Mouse (Mus musculus): Measurements from ENCODE around the gene Ttc34.

DNA sequence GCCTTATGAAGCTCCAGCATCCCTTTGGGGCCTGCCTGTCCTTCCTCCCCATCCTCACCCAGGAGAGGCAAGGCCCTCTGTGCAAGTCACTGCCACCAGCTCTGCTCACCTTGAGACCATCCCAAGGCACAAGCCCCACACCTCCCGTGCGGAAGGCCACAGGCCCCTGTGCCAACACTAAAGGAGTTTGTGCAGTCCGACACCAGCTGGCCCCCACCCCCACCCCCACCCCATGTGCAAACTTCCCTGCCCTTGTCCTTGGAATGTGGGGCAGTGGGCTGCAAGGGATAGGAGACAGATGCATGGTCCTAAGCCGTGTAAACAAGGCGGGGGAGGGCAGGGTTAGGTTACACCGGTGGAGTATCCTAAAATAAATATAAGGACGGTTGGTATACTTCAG, 43.8 kb upstream of the Ttc34 start:
- no peak for TF ChIP-seq SRF (IDR thresholded peaks at IDR 0.05; ENCODE audit: control insufficient read depth, insufficient read length, low read depth)
- TF ChIP-seq TCF12 (IDR thresholded peaks at IDR 0.05; ENCODE audit: insufficient read depth, poor library complexity, severe bottlenecking), result no peak
- TF ChIP-seq E2F4 (IDR thresholded peaks at IDR 0.05; ENCODE audit: insufficient read depth), result no peak
- TF ChIP-seq POLR2A (IDR thresholded peaks at IDR 0.05; ENCODE audit: insufficient read length, low read depth), result no peak
- no peak for TF ChIP-seq POLR2AphosphoS2 (IDR thresholded peaks at IDR 0.05; ENCODE audit: insufficient read length, low read depth)
- TF ChIP-seq USF1 (IDR thresholded peaks at IDR 0.05; ENCODE audit: low read depth), result no peak
- no peak for TF ChIP-seq MAX (IDR thresholded peaks at IDR 0.05; ENCODE audit: low read depth)
- TF ChIP-seq MYOG (IDR thresholded peaks at IDR 0.05; ENCODE audit: control insufficient read depth in 1 of 3, insufficient read depth in 1 of 3, insufficient read length in 2 of 3, low read depth in 2 of 3), result no peak
- no peak for TF ChIP-seq TCF3 (IDR thresholded peaks at IDR 0.05; ENCODE audit: insufficient read length, low read depth)
- TF ChIP-seq CEBPB (IDR thresholded peaks at IDR 0.05; ENCODE audit: insufficient read depth, poor library complexity, severe bottlenecking), result no peak
- TF ChIP-seq MYOD1 (IDR thresholded peaks at IDR 0.05; ENCODE audit: control insufficient read depth in 1 of 3, insufficient read length in 2 of 3, low read depth in 2 of 3), result no peak

All from myocyte (in vitro differentiated cells).